Mouse (Mus musculus): ENCODE results near the gene Carmil2. TPM values are rescaled to one million over a fixed set of nuclear protein-coding genes. Genes with fewer than 3 reads are reported as not detected.

Gene Carmil2
- total and polyA plus RNA-seq, 3 experiments = 2.0 to 33.2 (median 7.6) TPM

DNA sequence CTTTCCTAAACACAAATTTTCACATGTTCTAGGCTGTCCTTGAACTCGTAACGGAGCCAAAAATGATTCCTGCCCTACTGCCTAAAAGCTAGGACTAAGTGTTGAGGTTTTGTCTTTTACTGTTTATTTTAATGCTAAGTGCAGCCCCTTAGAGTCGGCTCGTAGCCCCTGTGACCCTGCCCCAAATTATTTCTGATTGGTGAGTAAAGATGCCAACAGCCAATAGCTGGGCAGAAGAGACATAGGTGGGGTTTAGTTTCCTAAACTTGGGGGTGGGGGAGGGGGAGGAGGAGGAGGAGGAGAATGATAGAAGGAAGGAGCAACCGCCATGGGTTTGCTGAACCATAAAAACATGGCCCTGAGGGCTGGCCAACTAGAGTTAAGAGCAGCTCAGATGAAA, 39.7 kb downstream of the Carmil2 start:
- TF ChIP-seq RAD21 (IDR thresholded peaks at IDR 0.05; ENCODE audit: low read depth, low read length) = no peak
- no peak for TF ChIP-seq ZKSCAN1 (IDR thresholded peaks at IDR 0.05; ENCODE audit: borderline replicate concordance, low read depth, low read length)
- no peak for TF ChIP-seq EP300 (IDR thresholded peaks at IDR 0.05; ENCODE audit: low read length)
- TF ChIP-seq MYC (IDR thresholded peaks at IDR 0.05; ENCODE audit: low read depth, low read length) = no peak
- no peak for TF ChIP-seq IRF4 (IDR thresholded peaks at IDR 0.05; ENCODE audit: low read depth, low read length)
- dilution Hi-C loops (cut with MboI; ENCODE audit: extremely low pct_ligation_motif_present, extremely low pct_unique_long_range_greater_than_20kb, low sequenced_read_pairs) (no loop called here), in situ Hi-C loops (cut with MboI; ENCODE audit: low pct_ligation_motif_present, low pct_unique_long_range_greater_than_20kb, low sequenced_read_pairs) (no loop called here)
- H3K9me3 ChIP-seq (replicated peaks; ENCODE audit: low read length) = no peaks in the 10 kb centered on the region
- no peak overlapping the region for H3K9ac ChIP-seq (ENCODE audit: insufficient read depth, low read depth)
- no peak overlapping the region for H3K4me2 ChIP-seq (ENCODE audit: insufficient read depth, low read depth, poor library complexity, severe bottlenecking)
- no peak for DNase-seq (ENCODE audit: extremely low read depth)
- no peaks in the 10 kb centered on the region for H3K27me3 ChIP-seq (replicated peaks)
- no peaks in the 10 kb centered on the region for H3K79me2 ChIP-seq (replicated peaks; ENCODE audit: control insufficient read depth, extremely low read depth, insufficient read depth, poor library complexity, severe bottlenecking)
- peaks cover 3 to 28% of the 10 kb centered on the region in 2 experiments for H3K36me3 ChIP-seq (replicated peaks in 1 of 2; ENCODE audit: control insufficient read depth in 1 of 2, insufficient read depth in 1 of 2, low read length in 1 of 2)
- no peak overlapping the region for H3K27ac ChIP-seq (ENCODE audit: insufficient read depth, low read depth)
- no peak overlapping the region for H3K4me3 ChIP-seq (replicated peaks in 1 of 3; ENCODE audit: low read depth in 2 of 3, low read length in 2 of 3, poor library complexity in 1 of 3)
- peaks cover 0 to 2% of the 10 kb centered on the region in 2 experiments; a peak in 1 of 4 replicates for H3K4me1 ChIP-seq (ENCODE audit: control insufficient read depth in 1 of 2, insufficient read depth in 2 of 2)

DNA sequence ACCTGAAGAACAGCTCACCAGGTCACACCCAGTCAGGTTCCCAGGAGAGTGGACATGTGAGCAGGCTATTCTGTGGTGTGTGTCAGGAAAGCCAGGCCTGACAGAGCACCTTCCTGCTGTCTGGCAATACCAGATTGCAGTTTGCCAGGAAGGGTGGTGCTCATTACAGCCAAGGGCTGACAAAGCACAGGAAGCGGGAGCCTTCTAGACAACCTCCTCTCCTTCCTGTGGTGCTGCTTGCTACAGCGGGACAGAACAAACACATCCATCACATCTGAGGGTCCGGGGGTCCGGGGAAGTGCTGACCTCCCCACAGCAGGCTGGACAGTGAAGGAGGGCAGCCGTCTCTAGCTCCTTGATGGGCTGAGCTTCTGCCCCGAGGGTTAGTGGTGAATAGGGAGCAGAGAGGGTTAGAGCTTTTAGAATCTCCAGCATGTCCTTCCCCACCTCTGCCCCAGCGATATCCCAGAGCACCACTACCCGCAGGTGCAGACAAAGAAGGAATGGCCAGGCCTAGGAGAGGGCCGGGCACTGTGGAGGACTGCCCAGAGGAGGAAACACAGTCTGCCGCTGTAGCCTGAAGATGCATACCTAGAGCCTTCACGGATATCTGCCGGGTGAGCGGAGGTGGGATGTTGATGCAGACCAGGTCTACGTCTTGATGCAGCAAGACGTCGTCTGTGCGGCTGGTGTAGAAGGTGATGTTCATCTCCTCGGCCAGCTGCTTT, 41.5 kb downstream of the Carmil2 start:
- no peak overlapping the region for H3K4me2 ChIP-seq (ENCODE audit: insufficient read depth, low read depth, poor library complexity, severe bottlenecking)
- H3K36me3 ChIP-seq (replicated peaks in 1 of 2; ENCODE audit: control insufficient read depth in 1 of 2, insufficient read depth in 1 of 2, low read length in 1 of 2) = peaks cover 3 to 28% of the 10 kb centered on the region in 2 experiments
- no peaks in the 10 kb centered on the region for H3K9me3 ChIP-seq (replicated peaks; ENCODE audit: low read length)
- TF ChIP-seq USF2 (conservative IDR thresholded peaks at IDR 0.05; ENCODE audit: low read depth, low read length) = no peak
- no peak for TF ChIP-seq ETS1 (conservative IDR thresholded peaks at IDR 0.05; ENCODE audit: low read depth, low read length)
- no peak for TF ChIP-seq MAX (IDR thresholded peaks at IDR 0.05; ENCODE audit: low read length)
- TF ChIP-seq ZNF384 (IDR thresholded peaks at IDR 0.05; ENCODE audit: low read depth, low read length) = no peak
- no peak for TF ChIP-seq RAD21 (IDR thresholded peaks at IDR 0.05; ENCODE audit: low read depth, low read length)
- no peak for TF ChIP-seq USF1 (IDR thresholded peaks at IDR 0.05; ENCODE audit: low read depth, low read length)
- TF ChIP-seq MEF2A (IDR thresholded peaks at IDR 0.05; ENCODE audit: borderline replicate concordance, low read depth, low read length) = no peak
- H3K27me3 ChIP-seq (replicated peaks) = no peaks in the 10 kb centered on the region
- peaks cover 0 to 18% of the 10 kb centered on the region in 2 experiments; a peak in 2 of 4 replicates for H3K4me1 ChIP-seq (ENCODE audit: control insufficient read depth in 1 of 2, insufficient read depth in 2 of 2)
- H3K27ac ChIP-seq (ENCODE audit: insufficient read depth, low read depth) = no peak overlapping the region
- no peak overlapping the region for H3K9ac ChIP-seq (ENCODE audit: insufficient read depth, low read depth)
- DNase-seq (ENCODE audit: extremely low read depth) = no peak
- H3K4me3 ChIP-seq (replicated peaks in 1 of 3; ENCODE audit: low read depth in 2 of 3, low read length in 2 of 3, poor library complexity in 1 of 3) = no peak overlapping the region
- no peaks in the 10 kb centered on the region for H3K79me2 ChIP-seq (replicated peaks; ENCODE audit: control insufficient read depth, extremely low read depth, insufficient read depth, poor library complexity, severe bottlenecking)
- dilution Hi-C loops (cut with MboI; ENCODE audit: extremely low pct_ligation_motif_present, extremely low pct_unique_long_range_greater_than_20kb, low sequenced_read_pairs) (no loop called here), in situ Hi-C loops (cut with MboI; ENCODE audit: low pct_ligation_motif_present, low pct_unique_long_range_greater_than_20kb, low sequenced_read_pairs) (no loop called here)

DNA sequence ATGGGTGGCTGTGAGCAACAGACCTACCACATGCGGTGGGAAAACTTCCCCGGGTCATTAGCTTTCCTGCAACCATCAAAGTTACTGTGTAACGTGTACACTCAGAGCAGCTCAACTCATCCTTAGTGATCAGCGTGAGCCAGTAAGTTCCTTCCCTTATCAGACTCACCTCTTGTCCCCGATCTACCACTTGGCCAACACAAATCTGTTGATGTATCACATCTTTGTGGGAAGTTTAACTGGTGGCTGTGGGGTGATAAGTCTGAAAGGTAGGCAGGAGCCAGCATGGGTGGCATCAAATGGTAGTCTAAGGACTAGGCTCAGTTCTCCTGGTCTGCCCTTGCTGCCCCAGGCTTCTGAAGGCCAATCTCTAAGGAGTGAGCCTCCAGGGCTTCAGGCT, 46.1 kb downstream of the Carmil2 start:
- Histone ChIP-seq H3K4me3 (replicated peaks in 1 of 3; ENCODE audit: low read depth in 2 of 3, low read length in 2 of 3, poor library complexity in 1 of 3) (no peak overlapping the region), H3K36me3 (replicated peaks in 1 of 2; ENCODE audit: control insufficient read depth in 1 of 2, insufficient read depth in 1 of 2, low read length in 1 of 2) (peaks cover 0 to 9% of the 10 kb centered on the region in 2 experiments), H3K27ac (ENCODE audit: insufficient read depth, low read depth) (no peak overlapping the region), H3K4me2 (ENCODE audit: insufficient read depth, low read depth, poor library complexity, severe bottlenecking) (no peak overlapping the region), H3K27me3 (replicated peaks) (no peaks in the 10 kb centered on the region), H3K4me1 (ENCODE audit: control insufficient read depth in 1 of 2, insufficient read depth in 2 of 2) (peaks cover 0 to 21% of the 10 kb centered on the region in 2 experiments; a peak in 2 of 4 replicates), H3K9me3 (replicated peaks; ENCODE audit: low read length) (no peaks in the 10 kb centered on the region), H3K9ac (ENCODE audit: insufficient read depth, low read depth) (no peak overlapping the region), H3K79me2 (replicated peaks; ENCODE audit: control insufficient read depth, extremely low read depth, insufficient read depth, poor library complexity, severe bottlenecking) (no peaks in the 10 kb centered on the region)
- dilution Hi-C loops (cut with MboI; ENCODE audit: extremely low pct_ligation_motif_present, extremely low pct_unique_long_range_greater_than_20kb, low sequenced_read_pairs) = no loop called here
- TF ChIP-seq MXI1 (IDR thresholded peaks at IDR 0.05; ENCODE audit: low read depth, low read length) (no peak), SIN3A (IDR thresholded peaks at IDR 0.05; ENCODE audit: low read length) (no peak), TBP (conservative IDR thresholded peaks at IDR 0.05; ENCODE audit: low read depth, low read length) (no peak), POLR2AphosphoS2 (IDR thresholded peaks at IDR 0.05; ENCODE audit: low read depth, low read length) (no peak), CHD2 (IDR thresholded peaks at IDR 0.05; ENCODE audit: low read length) (no peak), JUND (conservative IDR thresholded peaks at IDR 0.05; ENCODE audit: low read depth, low read length) (no peak), POLR2A (IDR thresholded peaks at IDR 0.05; ENCODE audit: low read depth, low read length) (no peak), MYC (IDR thresholded peaks at IDR 0.05; ENCODE audit: low read depth, low read length) (no peak), ZKSCAN1 (IDR thresholded peaks at IDR 0.05; ENCODE audit: borderline replicate concordance, low read depth, low read length) (no peak), USF1 (IDR thresholded peaks at IDR 0.05; ENCODE audit: low read depth, low read length) (no peak), NRF1 (IDR thresholded peaks at IDR 0.05; ENCODE audit: low read depth, low read length) (no peak), JUN (IDR thresholded peaks at IDR 0.05; ENCODE audit: insufficient read depth, low read depth, low read length) (no peak), ELF1 (IDR thresholded peaks at IDR 0.05; ENCODE audit: low read depth, low read length) (no peak), TCF12 (IDR thresholded peaks at IDR 0.05; ENCODE audit: low read depth, low read length) (no peak), MAX (IDR thresholded peaks at IDR 0.05; ENCODE audit: low read length) (no peak), MAFK (IDR thresholded peaks at IDR 0.05; ENCODE audit: insufficient replicate concordance, low read length) (no peak)
- in situ Hi-C loops (cut with MboI; ENCODE audit: low pct_ligation_motif_present, low pct_unique_long_range_greater_than_20kb, low sequenced_read_pairs) = no loop called here
- DNase-seq (ENCODE audit: extremely low read depth) = no peak
